Mouse (Mus musculus): ENCODE measurements around the gene Tiprl. TPM values are rescaled to one million over a fixed set of nuclear protein-coding genes. Genes with fewer than 3 reads are reported as not detected.

The Tiprl gene
- polyA plus RNA-seq, 1 experiment from 2014 or later, result 56.7 TPM

GRCm38 (mm10) chr1:165164920-165165319, 71.9 kb downstream of the Tiprl start:
- Histone ChIP-seq H3K27ac (replicated peaks) (no peak overlapping the region), H3K4me3 (ENCODE audit: low read depth, low read length) (no peak overlapping the region), H3K9ac (ENCODE audit: low read length) (no peak overlapping the region), H3K9me3 (ENCODE audit: control insufficient read depth, low read length) (no peaks in the 10 kb centered on the region), H3K4me2 (replicated peaks; ENCODE audit: low read depth) (no peak overlapping the region), H3K36me3 (ENCODE audit: control insufficient read depth, insufficient read depth, low read length) (no peaks in the 10 kb centered on the region), H3K4me1 (replicated peaks; ENCODE audit: control insufficient read depth, insufficient read depth) (no peaks in the 10 kb centered on the region), H3K27me3 (ENCODE audit: control insufficient read depth, insufficient read depth, low read length) (no peaks in the 10 kb centered on the region)
- no peak for TF ChIP-seq CTCF (IDR thresholded peaks at IDR 0.05; ENCODE audit: low read depth)
- TF ChIP-seq EP300 (optimal IDR thresholded peaks at IDR 0.05), result no peak
- no peak for ATAC-seq (ENCODE audit: low FRiP score, low TSS enrichment)
- WGBS, result 83% methylated on average over 6 of the region's 6 CpGs
- DNase-seq (ENCODE audit: low spot score), result no peak

Other genes starting within 250 kb of the Tiprl start
- not detected in 2 replicates for gene Tbx19, start 76.2 kb downstream of the Tiprl start, polyA plus RNA-seq (2015; fragmentation: Nextera tagmentation; extraction: Ambion mirVana)
- 19.8 and 21.6 TPM in 2 replicates for gene Sft2d2, start 42.6 kb downstream of the Tiprl start, polyA plus RNA-seq (2015; fragmentation: Nextera tagmentation; extraction: Ambion mirVana)
- gene Gpr161, start 58.8 kb upstream of the Tiprl start, polyA plus RNA-seq (2015; fragmentation: Nextera tagmentation; extraction: Ambion mirVana), result 0.52 and 0.57 TPM in 2 replicates
- gene Dcaf6, start 223.5 kb upstream of the Tiprl start, polyA plus RNA-seq (2015; fragmentation: Nextera tagmentation; extraction: Ambion mirVana), result 9.4 and 9.6 TPM in 2 replicates
- 218 and 228 TPM in 2 replicates for gene Mpc2, start 223.6 kb upstream of the Tiprl start, polyA plus RNA-seq (2015; fragmentation: Nextera tagmentation; extraction: Ambion mirVana)
- gene Adcy10, start 248.2 kb upstream of the Tiprl start, polyA plus RNA-seq (2015; fragmentation: Nextera tagmentation; extraction: Ambion mirVana), result 0.02 TPM in 1 of 2 replicates, not detected in the other